Mouse (Mus musculus) lung, postnatal 0 days (tissue): ENCODE measurements at regions not wholly inside any gene's neighbourhood (a gene's known extent, or its start where the extent isn't known, plus 50 kb on each side); places are given as distances from the start of the nearest gene placed in this dataset.

Source experiments
- CTCF ChIP-seq: IDR thresholded peaks from 2 replicates; pipeline ENCODE4 v1.5.1; 2016; ENCODE audit warnings: antibody characterized with exemption, mild to moderate bottlenecking
- EP300 ChIP-seq: IDR thresholded peaks from 2 replicates; pipeline ENCODE4 v1.6.1; 2016; ENCODE audit warnings: antibody characterized with exemption, mild to moderate bottlenecking, control low read depth

GRCm38 (mm10) chr9:61779165-61779564 lies 135.2 kb downstream of the Rplp1 start:
- TF ChIP-seq CTCF = no peak
- TF ChIP-seq EP300 = no peak
